Mouse (Mus musculus) inflammation-experienced regulatory T-cells, adult 16 weeks (primary cell): Measurements from ENCODE around the gene Gpr160. TPM values are rescaled to one million over a fixed set of nuclear protein-coding genes. Genes with fewer than 3 reads are reported as not detected.

Experiments
- polyA plus RNA-seq: library from polyadenylated mRNA; unstranded; fragments of 100-300 nt; shearing (Covaris generic); gene quantifications from one replicate; pipeline ENCODE4 v1.2.1, GENCODE M21; 2017

Gene Gpr160
- polyA plus RNA-seq, result 5.5 TPM

GRCm38 (mm10) chr3:30855604-30856458 lies at the start of gene Gpr160:
Gene Gpr160 (plus strand): TSS chr3:30855950.

Other genes with a start within 250 kb of the Gpr160 start
- gene Lrriq4, start 211.4 kb upstream of the Gpr160 start, polyA plus RNA-seq, result not detected
- 0.16 TPM for gene Lrrc34, start 208.1 kb upstream of the Gpr160 start, polyA plus RNA-seq
- gene Lrrc31, start 156.1 kb upstream of the Gpr160 start, polyA plus RNA-seq, result not detected
- gene Samd7, start 109.7 kb upstream of the Gpr160 start, polyA plus RNA-seq, result not detected
- 88.9 TPM for gene Sec62, start 63.1 kb upstream of the Gpr160 start, polyA plus RNA-seq
- gene Phc3, start 113.5 kb downstream of the Gpr160 start, polyA plus RNA-seq, result 41.0 TPM
- 3.2 TPM for gene Prkci, start 139.8 kb downstream of the Gpr160 start, polyA plus RNA-seq
- 66.6 TPM for gene Skil, start 239.1 kb downstream of the Gpr160 start, polyA plus RNA-seq